Mouse (Mus musculus) embryo, embryonic 11 days (tissue): ENCODE data around the gene Pigo.
A peak's percentile ranks its signal among the peaks of the same experiment; 100 is the strongest.
"Not testable (repeated sequence)": the region's sequence is repeated elsewhere in the genome, so short reads cannot be mapped to it uniquely, and the experiment has no call there.

Experiments used
- DNase-seq: peaks from one replicate; pipeline ENCODE4 v3.0.0-alpha.2; 2015

The Pigo gene

DNA sequence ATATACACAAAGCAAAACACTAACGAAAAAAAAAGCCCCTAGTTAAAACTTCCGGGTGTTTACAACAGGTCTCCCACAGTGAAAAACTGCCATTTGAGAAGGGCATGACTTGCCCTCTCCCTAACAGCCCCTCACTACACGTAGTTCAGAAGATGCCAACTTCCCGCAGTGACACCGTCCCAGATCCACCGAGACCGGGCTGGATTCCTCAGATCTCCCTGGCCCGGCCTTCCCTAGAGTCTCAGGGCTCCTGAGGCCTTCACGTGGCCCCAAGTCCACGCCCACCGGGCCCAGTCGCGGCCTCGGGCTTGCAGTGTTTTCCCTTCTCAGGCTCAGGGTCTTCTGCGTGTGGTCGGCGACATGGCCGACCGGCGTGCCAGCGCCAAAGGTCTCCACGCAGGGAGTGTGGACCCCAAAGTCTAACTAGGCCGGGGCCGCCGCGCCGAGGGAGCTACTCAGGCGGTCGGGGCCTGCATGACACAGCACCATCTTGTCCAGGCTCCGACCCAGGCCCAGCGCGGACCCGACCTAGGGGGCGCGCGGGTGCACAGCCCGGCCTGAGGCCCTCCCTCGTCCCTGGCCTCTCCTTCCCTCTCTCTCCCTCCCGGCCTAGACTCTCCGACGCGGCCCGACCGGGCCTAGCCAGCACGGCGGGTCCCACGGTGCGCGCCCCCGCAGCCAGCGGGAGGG is 26.0 kb downstream of the Pigo start:
- peak; percentile 85 for DNase-seq

DNA sequence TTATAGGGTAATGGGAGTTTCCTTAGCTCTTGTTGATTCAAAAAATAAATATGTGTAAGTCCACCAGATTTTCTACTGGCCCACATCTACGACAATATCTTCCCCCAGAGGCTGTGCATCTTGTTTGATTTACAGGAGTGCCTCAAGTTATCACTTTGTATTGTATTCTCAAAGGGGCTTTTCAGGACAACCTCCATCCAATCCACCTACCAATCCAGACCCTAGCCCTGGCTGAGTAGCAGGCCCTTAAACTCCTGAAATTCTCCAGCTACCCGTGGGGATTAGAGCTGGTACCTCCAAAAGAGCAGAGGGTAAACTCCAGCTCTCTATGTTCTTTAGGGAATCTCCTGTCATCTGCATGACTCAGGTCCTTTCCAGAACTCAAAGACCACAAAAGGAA is 27.6 kb downstream of the Pigo start:
- no peak for DNase-seq

DNA sequence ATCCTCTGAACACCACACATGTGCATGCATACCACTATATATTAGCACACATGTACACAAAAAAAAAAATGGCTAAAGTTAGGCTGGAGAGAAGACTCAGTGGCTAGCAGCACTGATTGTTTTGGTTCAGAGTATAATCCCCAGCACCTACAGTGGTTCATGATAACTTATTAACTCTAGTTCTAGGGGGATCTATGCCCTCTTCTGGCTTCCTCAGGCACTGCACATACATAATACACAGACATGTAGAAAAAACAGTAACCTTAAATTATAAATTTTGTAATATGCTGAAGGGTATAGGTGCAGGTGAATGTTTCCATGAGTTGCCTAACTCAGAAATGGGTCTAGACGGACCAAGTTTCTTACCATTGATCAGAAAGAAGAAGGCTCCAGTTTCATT is 37.3 kb downstream of the Pigo start:
- no peak for DNase-seq

DNA sequence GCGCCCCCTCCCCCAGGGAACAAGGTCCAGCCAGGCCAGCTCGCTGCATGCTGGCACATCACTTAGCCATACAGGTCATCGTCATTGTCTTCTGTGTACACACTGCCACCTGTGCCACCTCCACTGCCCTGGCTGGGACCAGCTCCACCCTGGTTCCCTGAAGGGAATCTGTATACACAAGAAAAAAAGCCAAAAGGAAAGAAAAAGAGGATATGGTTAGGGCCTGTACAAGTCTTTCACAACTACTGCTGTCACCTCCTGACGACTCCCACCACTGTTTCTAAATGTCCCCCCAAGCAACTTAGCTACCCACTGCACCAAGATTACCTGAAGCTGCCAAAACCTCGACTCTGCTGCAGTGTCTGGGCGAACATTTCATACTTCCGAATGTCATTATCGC is 45.2 kb downstream of the Pigo start:
- DNase-seq, result not testable (repeated sequence)

DNA sequence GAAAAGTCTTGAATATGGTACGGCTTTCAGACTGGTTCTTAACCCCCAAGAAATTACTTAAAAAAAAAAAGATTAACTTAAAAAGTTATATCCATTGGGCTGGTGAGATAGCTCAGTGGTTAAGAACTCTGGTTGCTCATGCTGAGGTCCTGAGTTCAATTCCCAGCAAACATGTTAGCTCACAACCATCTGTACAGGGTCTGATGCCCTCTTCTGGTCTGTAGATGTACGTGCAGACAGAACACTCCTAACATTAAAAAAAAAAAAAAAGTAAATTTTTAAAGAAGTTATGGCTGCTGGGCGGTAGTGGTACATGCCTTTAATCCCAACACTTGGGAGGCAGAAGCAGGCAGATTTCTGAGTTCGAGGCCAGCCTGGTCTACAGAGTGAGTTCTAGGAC is 47.6 kb downstream of the Pigo start:
- DNase-seq, result no peak

DNA sequence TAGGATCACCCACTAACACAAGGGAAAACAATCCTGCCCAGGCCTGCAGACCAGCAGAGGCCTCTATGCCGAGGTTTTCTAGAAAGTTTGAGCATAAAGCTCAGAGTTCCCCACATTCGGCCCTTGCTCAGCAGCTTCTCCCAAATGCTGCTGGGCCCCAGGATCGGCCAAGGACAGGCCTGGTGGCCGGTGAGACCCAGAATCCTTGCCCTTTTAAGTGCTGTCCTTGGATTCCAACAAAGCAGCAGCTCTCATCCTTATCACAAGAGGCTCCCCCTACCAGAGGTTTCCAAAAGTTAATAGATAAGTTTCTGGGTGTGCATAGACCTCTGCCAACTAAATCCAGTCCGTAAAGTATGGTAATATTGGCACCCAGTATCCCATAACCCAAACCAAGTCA is 51.8 kb downstream of the Pigo start:
- DNase-seq, result no peak

DNA sequence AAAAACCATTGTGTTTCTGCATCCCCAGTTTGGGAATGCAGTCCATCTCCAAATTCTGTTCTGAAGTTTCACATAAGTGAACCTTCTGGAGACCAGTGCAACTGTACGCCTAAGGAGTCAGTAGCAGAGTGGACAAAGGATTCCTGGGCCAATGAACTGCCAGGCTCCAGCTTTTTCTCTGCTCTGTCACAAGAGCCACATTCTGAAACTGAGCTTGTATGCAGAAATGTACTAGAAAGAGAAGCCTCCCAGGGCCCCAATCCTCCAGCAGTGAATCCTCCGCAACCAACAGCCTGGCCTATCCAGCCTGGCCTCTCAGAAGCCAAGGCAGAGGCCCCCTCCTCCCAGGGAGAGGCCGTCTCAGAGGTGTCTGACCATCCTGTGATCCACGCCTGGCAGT is 52.7 kb downstream of the Pigo start:
- DNase-seq, result no peak

DNA sequence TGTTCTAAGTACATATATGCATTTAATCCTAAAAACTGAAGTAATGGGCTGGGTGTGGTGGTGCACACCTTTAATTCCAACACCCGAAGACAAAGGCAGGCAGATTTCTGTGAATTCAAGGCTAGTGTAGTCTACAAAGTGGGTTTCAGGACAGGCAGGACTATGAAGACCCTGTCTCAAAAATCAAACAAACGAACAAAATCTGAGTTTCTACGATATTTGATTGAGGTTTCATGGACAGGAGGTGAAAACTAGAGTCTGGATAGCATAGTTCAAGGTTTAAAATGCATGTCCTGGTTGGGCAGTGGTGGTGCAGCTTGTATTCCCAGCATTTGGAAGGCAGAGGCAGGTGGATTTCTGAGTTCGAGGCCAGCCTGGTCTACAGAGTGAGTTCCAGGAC is 56.3 kb downstream of the Pigo start, which contains the start of gene 1700022I11Rik:
TSS of gene 1700022I11Rik (plus strand) at position 301 of the 400 bp plus-strand sequence.
- DNase-seq, result no peak
